Mouse (Mus musculus) ES-Bruce4 (cell line): ENCODE results near the gene Prss38.

Experiments used
- CTCF ChIP-seq: IDR thresholded peaks from one replicate; pipeline ENCODE4 v1.8.1; 2011; ENCODE audit warnings: low read depth, low read length
- POLR2A ChIP-seq: IDR thresholded peaks from one replicate; pipeline ENCODE4 v1.8.1; 2011; ENCODE audit warnings: low read length; ENCODE audit not compliant: insufficient read depth

DNA sequence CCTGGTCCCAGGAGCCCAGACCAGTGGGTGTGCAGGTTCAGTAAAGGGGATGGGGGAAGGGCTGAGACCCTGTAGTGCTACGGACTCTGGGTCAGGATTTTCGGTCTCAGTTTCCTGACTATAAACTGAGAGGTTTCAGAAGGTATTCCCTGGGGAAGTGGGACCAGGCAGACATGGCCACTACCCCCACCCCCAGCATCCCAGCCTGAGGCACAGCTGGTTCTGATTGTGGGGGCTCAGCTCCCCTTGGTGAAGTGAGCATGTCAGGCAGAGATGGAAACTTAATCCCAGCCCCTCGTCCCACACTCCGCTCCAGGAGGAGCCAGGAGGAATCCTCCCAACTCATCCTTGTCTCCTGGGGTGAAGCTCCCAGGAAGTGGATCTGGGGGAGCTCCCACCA is 12.0 kb upstream of the Prss38 start:
- TF ChIP-seq POLR2A (no peak), CTCF (no peak)
